Mouse (Mus musculus) lung, embryonic 15.5 days (tissue): ENCODE measurements around the gene Gnai3. TPM values are rescaled to one million over a fixed set of nuclear protein-coding genes. Genes with fewer than 3 reads are reported as not detected.

ENCODE experiments used
- ATAC-seq: fragments of 200-750 bp; cut with Nextera tagmentation; 2 replicates; pipeline ENCODE4 v1.8.0; 2017; ENCODE audit warnings: moderate number of reproducible peaks, borderline replicate concordance; ENCODE audit not compliant: low FRiP score, low TSS enrichment; ENCODE audit errors: extremely low read depth
- H3K27ac ChIP-seq: fragments of 300-500 bp; sonication (generic); 2 replicates; pipeline ENCODE4 v1.5.1; 2015; ENCODE audit warnings: moderate library complexity, mild to moderate bottlenecking, inconsistent platforms
- H3K27me3 ChIP-seq: fragments of 300-500 bp; sonication (generic); 2 replicates; pipeline ENCODE4 v1.6.1; 2015; ENCODE audit warnings: inconsistent platforms
- H3K36me3 ChIP-seq: fragments of 300-500 bp; sonication (generic); 2 replicates; pipeline ENCODE4 v1.6.1; 2015; ENCODE audit warnings: inconsistent platforms
- H3K4me1 ChIP-seq: fragments of 300-500 bp; sonication (generic); 2 replicates; pipeline ENCODE4 v1.6.1; 2015; ENCODE audit warnings: inconsistent platforms
- H3K4me2 ChIP-seq: fragments of 300-500 bp; sonication (generic); 2 replicates; pipeline ENCODE4 v1.6.1; 2015; ENCODE audit warnings: inconsistent platforms, mild to moderate bottlenecking, moderate library complexity
- H3K4me3 ChIP-seq: fragments of 300-500 bp; sonication (generic); 2 replicates; pipeline ENCODE4 v1.5.1; 2015; ENCODE audit warnings: mild to moderate bottlenecking, inconsistent platforms
- H3K9ac ChIP-seq: fragments of 300-500 bp; sonication (generic); 2 replicates; pipeline ENCODE4 v1.6.1; 2015; ENCODE audit warnings: inconsistent platforms
- H3K9me3 ChIP-seq: fragments of 300-500 bp; sonication (generic); 2 replicates; pipeline ENCODE4 v1.6.1; 2016; ENCODE audit warnings: inconsistent platforms
- WGBS: fragments of 180-500 bp; shearing (Covaris S2); methylation state at CpG from one replicate; pipeline ENCODE4 v1.1.7; 2015; 5-methylcytosine and 5-hydroxymethylcytosine counted together
- polyA plus RNA-seq: library from polyadenylated mRNA; unstranded; fragments of >200 nt; fragmentation: Nextera tagmentation; extraction: Ambion mirVana; gene quantifications from 2 replicates; pipeline ENCODE4 v1.2.1, GENCODE M21; 2015

The Gnai3 gene
- polyA plus RNA-seq, result 162 and 165 TPM in 2 replicates

GRCm38 (mm10) chr3:108145534-108146445 lies at the start of gene Gnai3:
Gnai3 (minus strand) TSS chr3:108146146.
- no peaks in the 10 kb centered on the region for H3K9me3 ChIP-seq
- no peaks in the 10 kb centered on the region for H3K36me3 ChIP-seq
- under 1% methylated on average over 63 of the region's 63 CpGs for WGBS
- peak within 1 kb of the TSS; percentile 94 for H3K27ac ChIP-seq
- H3K4me3 ChIP-seq, result peak within 1 kb of the TSS; percentile 94
- peak within 1 kb of the TSS; percentile 92 for H3K9ac ChIP-seq
- H3K4me1 ChIP-seq, result peaks cover 25% of the 10 kb centered on the region
- no peaks in the 10 kb centered on the region for H3K27me3 ChIP-seq
- ATAC-seq, result peak; percentile 94
- H3K4me2 ChIP-seq, result peak within 1 kb of the TSS; percentile 83

- Histone ChIP-seq H3K9me3 (no peaks in the 10 kb centered on the region), H3K27me3 (no peaks in the 10 kb centered on the region), H3K9ac (no peak overlapping the region), H3K4me1 (peaks cover 17% of the 10 kb centered on the region), H3K36me3 (no peaks in the 10 kb centered on the region), H3K4me3 (no peak overlapping the region), H3K27ac (no peak overlapping the region), H3K4me2 (no peak overlapping the region)
- ATAC-seq, result no peak
- 82% methylated on average over 4 of the region's 4 CpGs for WGBS
These were observed 49.3 kb upstream of the Gnai3 start for GRCm38 (mm10) chr3:108195287-108195686.

- H3K27me3 ChIP-seq, result no peaks in the 10 kb centered on the region
- H3K9me3 ChIP-seq, result no peaks in the 10 kb centered on the region
- H3K27ac ChIP-seq, result no peak overlapping the region
- no peak overlapping the region for H3K4me2 ChIP-seq
- no peak overlapping the region for H3K4me3 ChIP-seq
- no peak for ATAC-seq
- WGBS, result 51% methylated on average over 4 of the region's 4 CpGs
- no peaks in the 10 kb centered on the region for H3K36me3 ChIP-seq
- H3K4me1 ChIP-seq, result peaks cover 22% of the 10 kb centered on the region
- no peak overlapping the region for H3K9ac ChIP-seq
These were observed 47.7 kb upstream of the Gnai3 start for GRCm38 (mm10) chr3:108193686-108194085.

- Histone ChIP-seq H3K4me3 (no peak overlapping the region), H3K9me3 (no peaks in the 10 kb centered on the region), H3K27ac (no peak overlapping the region), H3K4me2 (peak overlapping the region; percentile 17; the same call in 1 of the 2 replicates), H3K4me1 (peaks cover 26% of the 10 kb centered on the region), H3K9ac (no peak overlapping the region), H3K36me3 (no peaks in the 10 kb centered on the region), H3K27me3 (peaks cover 9% of the 10 kb centered on the region)
- ATAC-seq, result no peak
- 15% methylated on average over 5 of the region's 5 CpGs for WGBS
These were observed 44.0 kb upstream of the Gnai3 start for GRCm38 (mm10) chr3:108189897-108190296.

GRCm38 (mm10) chr3:108188716-108189490 lies 43.0 kb upstream of the Gnai3 start:
- Histone ChIP-seq H3K9me3 (no peaks in the 10 kb centered on the region), H3K27ac (no peak overlapping the region), H3K27me3 (peaks cover 14% of the 10 kb centered on the region), H3K36me3 (no peaks in the 10 kb centered on the region), H3K9ac (no peak overlapping the region), H3K4me3 (no peak overlapping the region), H3K4me2 (no peak overlapping the region), H3K4me1 (peaks cover 26% of the 10 kb centered on the region)
- 67% methylated on average over 9 of the region's 9 CpGs for WGBS
- no peak for ATAC-seq

- H3K4me1 ChIP-seq, result peaks cover 26% of the 10 kb centered on the region
- no peak overlapping the region for H3K9ac ChIP-seq
- H3K9me3 ChIP-seq, result no peaks in the 10 kb centered on the region
- H3K27ac ChIP-seq, result no peak overlapping the region
- H3K4me3 ChIP-seq, result peak overlapping the region; percentile 66; the same call in 1 of the 2 replicates
- no peak for ATAC-seq
- 57% methylated on average over 20 of the region's 20 CpGs for WGBS
- no peaks in the 10 kb centered on the region for H3K36me3 ChIP-seq
- peaks cover 14% of the 10 kb centered on the region for H3K27me3 ChIP-seq
- H3K4me2 ChIP-seq, result peak overlapping the region; percentile 97; the same call in 1 of the 2 replicates
These were observed 41.3 kb upstream of the Gnai3 start for GRCm38 (mm10) chr3:108187111-108187795.

GRCm38 (mm10) chr3:108186098-108187047 lies 40.4 kb upstream of the Gnai3 start, which contains the start of gene Amigo1:
Amigo1 (plus strand) TSS chr3:108186335.
- Histone ChIP-seq H3K4me2 (peak within 1 kb of the TSS; percentile 97), H3K4me3 (peak within 1 kb of the TSS; percentile 66), H3K9me3 (no peaks in the 10 kb centered on the region), H3K9ac (peak within 1 kb of the TSS; percentile 62), H3K27me3 (peaks cover 14% of the 10 kb centered on the region), H3K36me3 (no peaks in the 10 kb centered on the region), H3K27ac (no peak within 1 kb of the TSS), H3K4me1 (peaks cover 26% of the 10 kb centered on the region)
- ATAC-seq, result peak; percentile 66; the same call in 1 of the 2 replicates
- WGBS, result 2% methylated on average over 61 of the region's 100 CpGs

- peak overlapping the region; percentile 66 for H3K4me3 ChIP-seq
- peak overlapping the region; percentile 32 for H3K9ac ChIP-seq
- H3K4me2 ChIP-seq, result peak overlapping the region; percentile 97
- WGBS, result 5% methylated on average over 16 of the region's 16 CpGs
- no peaks in the 10 kb centered on the region for H3K36me3 ChIP-seq
- H3K27me3 ChIP-seq, result peaks cover 14% of the 10 kb centered on the region
- no peak overlapping the region for H3K27ac ChIP-seq
- H3K4me1 ChIP-seq, result peaks cover 26% of the 10 kb centered on the region
- H3K9me3 ChIP-seq, result no peaks in the 10 kb centered on the region
- ATAC-seq, result no peak
These were observed 39.6 kb upstream of the Gnai3 start for GRCm38 (mm10) chr3:108185460-108186097.

- no peak for ATAC-seq
- Histone ChIP-seq H3K9me3 (no peaks in the 10 kb centered on the region), H3K9ac (no peak overlapping the region), H3K4me3 (no peak overlapping the region), H3K4me2 (no peak overlapping the region), H3K36me3 (no peaks in the 10 kb centered on the region), H3K4me1 (peaks cover 23% of the 10 kb centered on the region), H3K27me3 (peaks cover 14% of the 10 kb centered on the region), H3K27ac (no peak overlapping the region)
- 44% methylated on average over 3 of the region's 3 CpGs for WGBS
These were observed 38.8 kb upstream of the Gnai3 start for GRCm38 (mm10) chr3:108184742-108185141.

- Histone ChIP-seq H3K9me3 (no peaks in the 10 kb centered on the region), H3K36me3 (no peaks in the 10 kb centered on the region), H3K4me3 (no peak overlapping the region), H3K4me1 (peaks cover 13% of the 10 kb centered on the region), H3K4me2 (no peak overlapping the region), H3K27ac (no peak overlapping the region), H3K27me3 (peaks cover 15% of the 10 kb centered on the region), H3K9ac (no peak overlapping the region)
- ATAC-seq, result no peak
- 50% methylated on average over 2 of the region's 2 CpGs for WGBS
These were observed 34.6 kb upstream of the Gnai3 start for GRCm38 (mm10) chr3:108180514-108180913.
